ENCODE assay signal across 18 mouse cellular contexts in the genomic region with DNA sequence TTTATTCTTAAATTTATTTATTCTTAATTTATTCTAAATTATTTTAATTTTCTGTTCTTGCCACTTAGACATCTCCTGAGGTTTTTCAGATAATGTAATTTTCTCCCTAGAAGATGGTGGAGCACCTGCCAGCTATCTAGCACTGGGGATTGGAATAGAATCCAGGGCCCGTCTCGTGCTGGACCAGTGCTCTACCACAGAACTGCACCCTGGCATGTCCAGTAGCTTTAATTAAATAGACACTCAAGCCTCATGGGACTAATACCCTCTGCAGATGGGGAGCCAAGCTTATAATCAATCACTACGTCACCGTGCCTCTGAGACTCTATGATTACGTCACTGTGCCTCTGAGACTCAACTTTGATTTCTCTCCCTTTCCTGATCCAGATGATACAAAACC. TPM values are rescaled to one million over a fixed set of nuclear protein-coding genes. Genes with fewer than 3 reads are reported as not detected.
DNase-seq lines count a peak whose midpoint lies in the region; ATAC-seq and TF ChIP-seq lines count a peak whose summit lies in the region.
"Had no signal": no experiment of that assay in that cellular context is flagged by ENCODE, and none has a peak within 500 bp of the region (broad histone marks: within the 10 kb centered on the region; RNA-seq: fewer than 3 reads in every experiment).

No protein-coding gene starts in this region.

- no peaks in the 10 kb centered on the region for H3K4me1 ChIP-seq in liver, postnatal 0 days (ENCODE audit: insufficient read depth)
- no peaks in the 10 kb centered on the region for H3K4me1 ChIP-seq in liver, embryonic 12.5 days
- H3K4me1 ChIP-seq in hindbrain, embryonic 10.5 days (replicated peaks): peaks cover 18% of the 10 kb centered on the region
- H3K4me1 ChIP-seq in midbrain, embryonic 11.5 days (ENCODE audit: control insufficient read depth, insufficient read depth, low read length): 0 out of 2 replicates have a peak, but pooled peaks cover 2% of the 10 kb centered on the region
- H3K4me1 ChIP-seq in neural tube, embryonic 15.5 days: peaks cover 11% of the 10 kb centered on the region; the same call in 1 of the 2 replicates
- H3K4me1 ChIP-seq: heart, embryonic 15.5 days had no signal

- H3K27me3 ChIP-seq in liver, postnatal 0 days (ENCODE audit: insufficient read depth, low read length): no peaks in the 10 kb centered on the region
- no peaks in the 10 kb centered on the region for H3K27me3 ChIP-seq in liver, embryonic 12.5 days (replicated peaks)
- H3K27me3 ChIP-seq in hindbrain, embryonic 10.5 days (ENCODE audit: insufficient read depth, poor library complexity, severe bottlenecking): no peaks in the 10 kb centered on the region
- no peaks in the 10 kb centered on the region for H3K27me3 ChIP-seq in midbrain, embryonic 11.5 days (ENCODE audit: control insufficient read depth, insufficient read depth, low read length)
- H3K27me3 ChIP-seq in neural tube, embryonic 15.5 days (replicated peaks): no peaks in the 10 kb centered on the region
- H3K27me3 ChIP-seq: heart, embryonic 15.5 days; megakaryocyte, embryonic 14.5 days had no signal

- H3K4me3 ChIP-seq in liver, postnatal 0 days (ENCODE audit: low read depth, low read length): no peak overlapping the region
- H3K4me3 ChIP-seq in liver, embryonic 12.5 days: no peak overlapping the region
- H3K4me3 ChIP-seq in hindbrain, embryonic 10.5 days: no peak overlapping the region
- no peak overlapping the region for H3K4me3 ChIP-seq in midbrain, embryonic 11.5 days (ENCODE audit: low read depth, low read length)
- H3K4me3 ChIP-seq in neural tube, embryonic 15.5 days (replicated peaks): no peak overlapping the region
- H3K4me3 ChIP-seq: heart, embryonic 15.5 days; megakaryocyte, embryonic 14.5 days had no signal

- H3K36me3 ChIP-seq in liver, postnatal 0 days (replicated peaks; ENCODE audit: insufficient read depth, low read length): peaks cover 64% of the 10 kb centered on the region
- H3K36me3 ChIP-seq in liver, embryonic 12.5 days: peaks cover 92% of the 10 kb centered on the region
- H3K36me3 ChIP-seq in hindbrain, embryonic 10.5 days: peaks cover 67% of the 10 kb centered on the region
- peaks cover 8% of the 10 kb centered on the region for H3K36me3 ChIP-seq in midbrain, embryonic 11.5 days (ENCODE audit: control insufficient read depth, insufficient read depth, low read length)
- peaks cover 38% of the 10 kb centered on the region for H3K36me3 ChIP-seq in neural tube, embryonic 15.5 days

- no peak for ATAC-seq in liver, postnatal 0 days
- ATAC-seq in liver, embryonic 12.5 days: no peak
- peak; percentile 67; the same call in 1 of the 2 replicates for ATAC-seq in midbrain, embryonic 11.5 days (ENCODE audit: low FRiP score)
- ATAC-seq in neural tube, embryonic 15.5 days (ENCODE audit: low FRiP score): no peak

- 77% methylated on average over 5 of the region's 5 CpGs for WGBS in liver, postnatal 0 days (ENCODE audit: insufficient replicate concordance)
- WGBS in liver, embryonic 12.5 days (ENCODE audit: insufficient replicate concordance): 83% methylated on average over 5 of the region's 5 CpGs
- 77% methylated on average over 5 of the region's 5 CpGs for WGBS in hindbrain, embryonic 10.5 days
- WGBS in midbrain, embryonic 11.5 days: 70% methylated on average over 5 of the region's 5 CpGs
- 21% methylated on average over 5 of the region's 5 CpGs for WGBS in neural tube, embryonic 15.5 days

- no peaks in the 10 kb centered on the region for H3K9me3 ChIP-seq in liver, postnatal 0 days (ENCODE audit: low read length)
- no peaks in the 10 kb centered on the region for H3K9me3 ChIP-seq in liver, embryonic 12.5 days (replicated peaks)
- H3K9me3 ChIP-seq in hindbrain, embryonic 10.5 days: no peaks in the 10 kb centered on the region
- H3K9me3 ChIP-seq in midbrain, embryonic 11.5 days (ENCODE audit: control insufficient read depth, low read length): no peaks in the 10 kb centered on the region
- no peaks in the 10 kb centered on the region for H3K9me3 ChIP-seq in neural tube, embryonic 15.5 days (replicated peaks)
- H3K9me3 ChIP-seq: heart, embryonic 15.5 days; megakaryocyte, embryonic 14.5 days had no signal

- H3K4me2 ChIP-seq in liver, postnatal 0 days (ENCODE audit: low read depth, low read length): no peak overlapping the region
- H3K4me2 ChIP-seq in liver, embryonic 12.5 days: no peak overlapping the region
- no peak overlapping the region for H3K4me2 ChIP-seq in midbrain, embryonic 11.5 days
- no peak overlapping the region for H3K4me2 ChIP-seq in neural tube, embryonic 15.5 days
- H3K4me2 ChIP-seq: heart, embryonic 15.5 days; liver, embryonic 11.5 days had no signal

- TF ChIP-seq CTCF in liver, postnatal 0 days (IDR thresholded peaks at IDR 0.05; ENCODE audit: low read depth): no peak

- no peak for TF ChIP-seq EP300 in liver, postnatal 0 days (IDR thresholded peaks at IDR 0.05; ENCODE audit: low read depth)

- DNase-seq in liver, postnatal 0 days: no peak
- DNase-seq in hindbrain, embryonic 10.5 days (ENCODE audit: low spot score): no peak
- no peak for DNase-seq in midbrain, embryonic 11.5 days (ENCODE audit: low spot score, missing footprints)
- DNase-seq in gastrocnemius, adult 8-10 months (ENCODE audit: low spot score in 2 of 2): no peak
- DNase-seq in spleen, postnatal 14 days (ENCODE audit: low spot score in 2 of 2): no peak
- DNase-seq in cerebellum, postnatal 10 days: no peak
- DNase-seq: B cell, adult 2 months; cerebellum, adult 18-20 months; thymus, adult 18-20 months had no signal

- H3K27ac ChIP-seq in liver, postnatal 0 days (ENCODE audit: low read depth): peak overlapping the region; percentile 81; the same call in 1 of the 2 replicates
- H3K27ac ChIP-seq in liver, embryonic 12.5 days: no peak overlapping the region
- H3K27ac ChIP-seq in hindbrain, embryonic 10.5 days: peak overlapping the region; percentile 70
- H3K27ac ChIP-seq in midbrain, embryonic 11.5 days (ENCODE audit: low read depth, low read length): no peak overlapping the region
- peak overlapping the region; percentile 58; the same call in 1 of the 2 replicates for H3K27ac ChIP-seq in neural tube, embryonic 15.5 days (replicated peaks)
- H3K27ac ChIP-seq: heart, embryonic 15.5 days had no signal

- H3K9ac ChIP-seq in liver, postnatal 0 days (replicated peaks): no peak overlapping the region
- no peak overlapping the region for H3K9ac ChIP-seq in liver, embryonic 12.5 days
- no peak overlapping the region for H3K9ac ChIP-seq in midbrain, embryonic 11.5 days (ENCODE audit: low read length)
- H3K9ac ChIP-seq in neural tube, embryonic 15.5 days (replicated peaks): no peak overlapping the region
- H3K9ac ChIP-seq: heart, embryonic 15.5 days had no signal

RNA-seq across cellular contexts. Expression of a gene that starts 33.4 kb away (rescaled TPM):
- 62.6 and 63.0 TPM in 2 replicates for polyA plus RNA-seq in liver, postnatal 0 days (2015; fragmentation: Nextera tagmentation; extraction: Ambion mirVana)
- polyA plus RNA-seq in liver, embryonic 12.5 days (2016; fragmentation: Nextera tagmentation; extraction: Ambion mirVana): 135 and 142 TPM in 2 replicates
- polyA plus RNA-seq in hindbrain, embryonic 10.5 days (2016; fragmentation: Nextera tagmentation; extraction: Ambion mirVana): 62.5 and 85.6 TPM in 2 replicates
- polyA plus RNA-seq in midbrain, embryonic 11.5 days (2014; fragmentation: Nextera tagmentation; extraction: Ambion mirVana): 62.9 and 63.9 TPM in 2 replicates
- polyA plus RNA-seq in neural tube, embryonic 15.5 days (2015; fragmentation: Nextera tagmentation; extraction: Ambion mirVana): 29.3 and 43.5 TPM in 2 replicates
- total RNA-seq in gastrocnemius, adult 8-10 months (2022): 10 to 100 TPM; 29.3 to 37.6 (median 32.7) TPM

RNA-seq across cellular contexts. Expression of a gene that starts 36.2 kb away (rescaled TPM):
- polyA plus RNA-seq in liver, postnatal 0 days (2015; fragmentation: Nextera tagmentation; extraction: Ambion mirVana): 0.20 and 0.22 TPM in 2 replicates
- 0.98 and 1.0 TPM in 2 replicates for polyA plus RNA-seq in liver, embryonic 12.5 days (2016; fragmentation: Nextera tagmentation; extraction: Ambion mirVana)
- polyA plus RNA-seq in hindbrain, embryonic 10.5 days (2016; fragmentation: Nextera tagmentation; extraction: Ambion mirVana): 3.7 and 4.0 TPM in 2 replicates
- 4.1 TPM in 2 replicates for polyA plus RNA-seq in midbrain, embryonic 11.5 days (2014; fragmentation: Nextera tagmentation; extraction: Ambion mirVana)
- polyA plus RNA-seq in neural tube, embryonic 15.5 days (2015; fragmentation: Nextera tagmentation; extraction: Ambion mirVana): 11.9 and 12.6 TPM in 2 replicates
- total RNA-seq in gastrocnemius, adult 8-10 months (2022): under 1 TPM; 0.24 to 0.51 (median 0.39) TPM

RNA-seq across cellular contexts. Expression of a gene that starts 41.9 kb away (rescaled TPM):
- polyA plus RNA-seq in liver, postnatal 0 days (2015; fragmentation: Nextera tagmentation; extraction: Ambion mirVana): 0.08 TPM in 1 of 2 replicates, not detected in the other
- polyA plus RNA-seq in liver, embryonic 12.5 days (2016; fragmentation: Nextera tagmentation; extraction: Ambion mirVana): 0.25 TPM in 1 of 2 replicates, not detected in the other
- polyA plus RNA-seq in hindbrain, embryonic 10.5 days (2016; fragmentation: Nextera tagmentation; extraction: Ambion mirVana): not detected in 2 replicates
- polyA plus RNA-seq in midbrain, embryonic 11.5 days (2014; fragmentation: Nextera tagmentation; extraction: Ambion mirVana): not detected in 2 replicates
- not detected in 2 replicates for polyA plus RNA-seq in neural tube, embryonic 15.5 days (2015; fragmentation: Nextera tagmentation; extraction: Ambion mirVana)
- total RNA-seq in gastrocnemius, adult 8-10 months (2022): not detected
- total RNA-seq: layer of hippocampus, adult 18-20 months; left cerebral cortex, postnatal 25 days had no signal
- polyA plus RNA-seq: heart, embryonic 15.5 days; kidney, embryonic 14.5 days; liver, embryonic 11.5 days; lung, embryonic 16.5 days had no signal

Comparison
In these comparisons a context has a peak if more than half of its experiments do, and no peak if none do; other contexts are left out.
1. H3K27ac ChIP-seq: peak in liver, postnatal 0 days (single experiment), hindbrain, embryonic 10.5 days (single experiment) and neural tube, embryonic 15.5 days (single experiment); none in liver, embryonic 12.5 days (single experiment) and midbrain, embryonic 11.5 days (single experiment).